In genomic region chr13:46801196-46801595, GRCm38 (mm10) we compare ENCODE assay signal across 15 mouse cellular contexts.
"Had no signal": no experiment of that assay in that cellular context is flagged by ENCODE, and none has a peak within 500 bp of the region (broad histone marks: within the 10 kb centered on the region; RNA-seq: fewer than 3 reads in every experiment).

No protein-coding gene starts in this region.

- DNase-seq: kidney, postnatal 25 days; layer of hippocampus, postnatal 36 days; liver, embryonic 13.5 days; lung, adult 2 months; lung, postnatal 14 days; lung, postnatal 4 days; midbrain, embryonic 14.5 days; right cerebral cortex, postnatal 4 days; spleen, adult 18-20 months; thymus, postnatal 36 days had no signal

- H3K4me3 ChIP-seq: layer of hippocampus, adult 2 months; left cerebral cortex, adult 2 months; liver, embryonic 13.5 days; stomach, embryonic 15.5 days had no signal

- H3K9me3 ChIP-seq: liver, embryonic 13.5 days; stomach, embryonic 15.5 days had no signal

- H3K4me2 ChIP-seq: liver, embryonic 13.5 days; midbrain, embryonic 11.5 days; stomach, embryonic 15.5 days had no signal

- H3K9ac ChIP-seq: liver, embryonic 13.5 days; stomach, embryonic 15.5 days had no signal

- H3K27ac ChIP-seq: kidney, postnatal 0 days; layer of hippocampus, adult 2 months; left cerebral cortex, adult 2 months; liver, embryonic 13.5 days; stomach, embryonic 15.5 days had no signal

- H3K4me1 ChIP-seq: liver, embryonic 13.5 days; stomach, embryonic 15.5 days had no signal

- H3K27me3 ChIP-seq: liver, embryonic 13.5 days; stomach, embryonic 15.5 days had no signal
